Mouse (Mus musculus): ENCODE results near the gene Hydin.
"Not testable (repeated sequence)": the region's sequence is repeated elsewhere in the genome, so short reads cannot be mapped to it uniquely, and the experiment has no call there.

Hydin gene

DNA sequence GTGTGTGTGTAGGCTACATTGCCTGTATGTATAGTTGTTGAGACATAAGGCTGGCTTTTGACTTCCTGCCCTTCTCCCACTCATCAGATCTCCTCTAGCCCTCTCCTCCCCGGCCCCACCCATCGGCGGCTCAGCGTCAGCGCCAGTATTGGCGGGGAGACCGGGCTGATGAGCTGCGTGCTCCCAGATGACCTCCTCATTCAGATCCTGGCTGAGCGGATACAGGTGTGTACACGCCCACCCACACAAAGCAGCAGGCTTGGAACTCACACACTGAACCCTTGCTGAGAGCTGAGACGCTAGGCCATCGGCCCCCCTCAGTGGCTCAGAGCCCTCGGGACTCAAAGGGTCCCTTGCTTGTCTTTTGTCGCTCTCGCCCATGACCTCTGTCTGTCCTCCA is 256.2 kb downstream of the Hydin start:
- DNase-seq (ENCODE audit: low spot score), result no peak

DNA sequence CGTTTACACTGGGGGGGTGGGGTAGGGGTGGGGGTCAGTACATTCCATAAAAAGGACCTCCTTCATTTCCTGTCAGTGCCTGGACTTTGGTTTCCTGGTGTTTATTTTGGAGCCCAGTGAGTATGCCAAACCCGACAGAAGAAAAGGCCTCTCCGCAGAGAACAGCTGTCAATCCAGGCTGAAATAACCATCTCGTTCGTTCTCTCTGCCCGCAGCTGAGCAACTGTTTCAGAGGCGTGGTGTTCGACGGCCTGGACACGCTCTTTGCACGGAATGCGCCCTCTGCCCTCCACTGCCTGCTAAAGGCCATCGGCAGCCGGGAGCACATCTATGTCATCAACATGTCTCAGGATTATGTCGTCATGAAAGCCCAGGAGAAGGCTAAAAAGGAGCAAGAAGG is 258.5 kb downstream of the Hydin start:
- DNase-seq (ENCODE audit: low spot score), result no peak

DNA sequence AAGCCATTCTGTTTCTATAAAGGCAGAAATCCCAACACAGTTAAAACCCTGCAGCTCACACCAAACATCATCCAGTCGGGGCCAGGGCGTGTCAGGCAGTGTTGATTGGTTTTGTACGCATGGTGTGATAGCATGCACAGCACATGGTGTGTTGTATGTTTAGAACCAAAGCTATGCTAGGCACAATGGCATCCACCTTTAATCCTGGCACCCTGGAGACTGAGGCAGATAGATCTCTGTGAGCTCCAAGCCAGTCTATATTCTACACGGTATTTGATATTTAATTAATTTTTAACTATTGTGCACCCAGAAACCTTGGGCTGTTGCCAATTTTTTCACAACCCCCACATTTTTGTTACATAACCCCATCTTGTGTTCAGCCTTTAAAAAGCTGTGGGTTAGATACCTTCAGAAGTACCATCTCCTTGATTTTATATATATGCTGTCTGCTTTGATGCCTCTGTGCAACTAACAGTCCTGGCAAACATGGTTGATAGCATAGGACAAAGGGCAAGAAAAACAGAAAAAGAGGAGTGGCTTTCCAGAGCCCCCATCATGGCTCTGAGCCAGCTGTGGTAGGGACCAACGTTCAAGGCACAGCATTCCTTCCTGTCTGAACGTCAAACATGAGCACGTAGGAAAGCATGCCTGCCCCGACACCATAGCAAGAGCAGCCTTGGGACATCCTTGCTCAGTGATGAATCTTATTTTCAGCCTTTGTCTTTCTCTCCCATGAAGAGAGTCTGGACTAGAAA is 263.4 kb downstream of the Hydin start:
- DNase-seq (ENCODE audit: low spot score), result no peak

DNA sequence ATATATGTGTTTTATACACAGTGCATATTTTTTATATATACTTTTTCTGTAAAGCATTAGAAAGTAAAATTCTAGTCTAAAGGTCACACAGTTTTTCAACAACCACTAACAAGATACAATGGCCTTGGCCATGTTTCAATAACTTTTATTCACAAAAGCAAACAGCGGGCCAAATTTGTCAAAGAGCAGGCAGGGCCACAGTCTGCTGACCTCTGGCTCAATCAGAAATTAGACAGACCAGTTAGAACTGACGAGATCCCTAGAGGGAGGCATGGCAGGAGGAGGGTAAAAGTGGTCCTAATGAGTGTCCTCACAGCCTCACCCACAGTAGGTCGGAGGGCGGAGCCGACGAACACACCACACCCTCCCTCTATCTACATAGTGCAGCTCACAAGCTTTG is 267.0 kb downstream of the Hydin start:
- DNase-seq (ENCODE audit: low spot score), result no peak

DNA sequence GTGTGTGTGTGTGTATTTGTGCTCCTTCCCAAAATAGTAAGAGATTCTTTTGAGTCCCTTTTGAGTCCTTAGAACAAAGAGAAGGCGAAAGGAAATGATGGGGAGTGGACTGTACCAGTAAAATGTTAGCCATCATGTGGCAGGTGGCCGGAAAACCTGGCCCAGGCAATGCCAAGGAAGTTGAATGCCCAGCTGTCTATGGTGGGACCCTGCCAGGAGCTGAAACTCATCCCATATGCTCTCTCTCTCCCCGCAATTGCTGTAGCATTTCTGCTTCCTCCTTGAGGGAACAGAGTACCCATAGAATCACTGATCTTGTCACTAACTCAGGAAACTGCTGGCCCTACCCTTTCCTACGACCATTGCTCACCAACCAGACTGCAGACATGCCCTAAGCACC is 271.1 kb downstream of the Hydin start:
- DNase-seq (ENCODE audit: low spot score), result no peak

DNA sequence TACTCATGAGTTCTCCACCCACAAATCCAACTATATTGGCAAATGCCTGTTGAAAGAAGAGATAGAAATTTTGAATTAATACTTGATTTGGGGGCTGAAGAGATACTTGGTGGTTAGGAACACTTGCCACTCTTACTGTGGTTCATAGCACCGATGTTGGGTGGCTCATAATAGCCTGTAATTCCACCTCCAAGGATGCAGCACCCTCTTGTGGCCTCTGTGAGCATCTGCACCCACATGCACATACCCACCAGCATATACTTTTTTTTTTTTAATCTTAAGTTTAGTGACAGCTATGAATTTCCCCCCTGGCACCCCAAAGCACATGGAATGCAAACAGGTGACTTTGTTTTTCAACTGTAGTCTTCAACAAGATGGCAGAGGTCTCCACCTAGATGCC is 283.6 kb downstream of the Hydin start:
- no peak for DNase-seq (ENCODE audit: low spot score)

DNA sequence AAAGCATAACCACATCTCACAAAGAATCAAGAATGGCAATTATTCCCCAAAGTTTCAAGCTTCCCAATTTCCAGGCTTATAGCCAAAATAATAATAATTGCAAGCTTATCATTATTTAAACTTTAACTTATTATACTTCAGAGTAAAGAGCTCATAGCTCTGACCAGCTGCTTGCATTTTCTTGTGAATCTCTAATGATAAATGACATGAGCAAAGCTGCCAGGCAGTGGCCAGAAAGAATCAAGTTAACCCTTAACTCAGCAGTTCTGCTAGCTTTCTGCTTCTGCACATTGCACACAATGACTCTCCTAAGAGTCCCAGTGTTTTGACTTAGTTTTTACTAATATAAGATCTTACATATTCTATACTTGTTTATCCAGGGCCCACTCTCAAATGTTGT is 285.3 kb downstream of the Hydin start:
- DNase-seq (ENCODE audit: low spot score), result not testable (repeated sequence)

DNA sequence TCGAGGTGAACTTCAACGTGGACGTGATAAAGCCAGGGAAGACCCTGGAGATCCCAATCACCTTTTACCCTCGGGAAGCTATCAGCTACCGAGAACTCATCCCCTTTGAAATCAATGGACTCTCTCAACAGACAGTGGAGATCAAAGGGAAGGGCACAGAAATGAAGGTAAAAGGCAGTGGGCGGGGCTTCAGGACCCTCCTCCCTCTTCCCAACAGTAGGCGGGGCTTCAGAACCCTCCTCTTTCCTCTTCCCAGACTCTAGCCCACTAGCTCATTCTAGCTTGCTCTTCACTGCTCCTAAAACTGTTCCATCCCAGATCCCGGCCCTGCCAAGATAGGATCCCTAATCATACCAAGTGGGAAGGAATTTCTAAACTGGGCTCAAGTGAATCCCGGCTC is 325.9 kb downstream of the Hydin start:
- no peak for DNase-seq (ENCODE audit: low spot score)

DNA sequence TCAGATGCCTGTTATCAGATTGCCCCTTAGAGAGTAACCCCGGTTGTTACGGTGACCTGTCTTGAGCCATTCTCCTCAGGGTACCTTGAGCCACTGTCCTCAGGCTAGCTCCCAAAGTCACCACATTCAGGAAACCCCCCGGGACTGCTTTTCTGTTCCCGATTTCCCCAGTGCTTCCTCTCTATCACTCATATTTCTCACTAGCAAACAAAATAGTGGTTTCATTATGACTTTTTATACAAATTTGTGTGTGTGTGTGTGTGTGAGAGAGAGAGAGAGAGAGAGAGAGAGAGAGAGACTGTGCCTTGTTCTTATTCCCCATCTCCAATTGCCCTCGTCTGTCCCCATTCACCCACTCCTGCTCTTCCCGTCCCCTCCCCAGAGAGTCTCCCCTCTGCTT is 327.4 kb downstream of the Hydin start:
- no peak for DNase-seq (ENCODE audit: low spot score)

DNA sequence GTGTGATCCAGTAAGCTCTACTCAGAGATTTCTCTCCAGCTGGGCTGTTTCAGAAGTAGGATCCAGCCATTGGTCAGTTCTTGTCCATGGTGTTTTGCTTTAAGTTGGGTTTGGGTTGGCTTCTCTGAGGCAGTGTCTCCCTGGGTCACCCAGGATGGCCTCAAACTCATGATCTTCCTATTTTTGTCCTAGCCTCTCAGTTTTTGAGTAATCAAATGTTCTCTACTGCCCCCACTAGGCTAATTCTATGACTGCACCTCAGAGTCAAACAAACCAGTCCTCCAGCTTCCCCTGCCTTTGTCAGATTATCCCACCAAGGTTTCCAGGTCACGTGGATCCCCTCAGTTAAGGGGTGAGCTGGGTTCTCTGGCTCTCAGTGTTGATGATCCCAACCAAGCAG is 337.8 kb downstream of the Hydin start:
- no peak for DNase-seq (ENCODE audit: low spot score)

DNA sequence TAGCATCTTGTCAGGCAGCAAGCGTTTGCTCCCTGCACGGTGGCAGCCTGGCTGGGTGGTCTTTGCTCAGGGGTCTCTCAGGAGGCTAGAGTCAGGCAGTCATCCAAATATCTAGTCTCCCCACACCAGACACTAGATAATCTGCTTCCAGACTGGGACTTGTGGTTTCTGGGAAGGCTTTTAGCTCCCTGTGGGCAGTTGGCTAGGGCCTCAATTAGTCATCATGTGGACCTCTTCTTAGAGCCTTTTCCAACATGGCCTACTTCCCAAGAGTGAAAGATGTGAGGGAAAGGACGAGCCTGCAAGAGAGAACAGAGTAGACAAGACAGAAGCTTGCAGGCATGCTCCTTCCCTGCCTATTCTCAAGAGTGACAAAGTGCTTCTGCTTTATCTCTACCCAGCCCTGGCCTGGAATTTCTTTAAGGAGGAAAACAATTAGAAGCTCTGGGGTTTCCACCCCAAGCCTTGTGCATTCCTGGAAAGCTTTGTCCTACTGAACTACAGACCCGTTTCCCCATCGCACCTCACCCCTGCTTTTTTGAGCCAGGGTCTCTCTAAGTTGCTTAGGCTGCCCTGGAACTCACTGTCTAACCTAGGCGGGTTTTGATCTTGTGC is 338.7 kb downstream of the Hydin start:
- DNase-seq (ENCODE audit: low spot score), result no peak

DNA sequence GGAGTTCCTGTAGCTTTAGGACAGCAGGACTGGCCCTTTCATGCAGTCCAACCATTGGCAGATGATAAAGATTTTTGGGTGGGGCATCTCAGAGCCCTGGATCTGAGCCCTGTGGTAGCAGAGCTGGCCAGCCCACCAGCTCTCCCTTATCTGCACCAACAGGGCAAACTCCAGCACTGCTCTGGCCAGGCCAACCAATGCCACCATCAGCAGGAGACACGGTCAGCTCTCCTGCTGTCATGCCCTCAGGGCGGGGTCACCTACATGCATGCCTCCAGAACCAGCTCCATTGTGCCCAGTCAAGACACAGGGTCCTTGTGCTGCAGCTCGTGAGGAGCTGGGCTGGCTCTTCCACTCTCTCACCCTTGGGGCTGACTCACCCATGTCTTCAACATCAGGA is 349.0 kb downstream of the Hydin start:
- DNase-seq (ENCODE audit: low spot score), result no peak

DNA sequence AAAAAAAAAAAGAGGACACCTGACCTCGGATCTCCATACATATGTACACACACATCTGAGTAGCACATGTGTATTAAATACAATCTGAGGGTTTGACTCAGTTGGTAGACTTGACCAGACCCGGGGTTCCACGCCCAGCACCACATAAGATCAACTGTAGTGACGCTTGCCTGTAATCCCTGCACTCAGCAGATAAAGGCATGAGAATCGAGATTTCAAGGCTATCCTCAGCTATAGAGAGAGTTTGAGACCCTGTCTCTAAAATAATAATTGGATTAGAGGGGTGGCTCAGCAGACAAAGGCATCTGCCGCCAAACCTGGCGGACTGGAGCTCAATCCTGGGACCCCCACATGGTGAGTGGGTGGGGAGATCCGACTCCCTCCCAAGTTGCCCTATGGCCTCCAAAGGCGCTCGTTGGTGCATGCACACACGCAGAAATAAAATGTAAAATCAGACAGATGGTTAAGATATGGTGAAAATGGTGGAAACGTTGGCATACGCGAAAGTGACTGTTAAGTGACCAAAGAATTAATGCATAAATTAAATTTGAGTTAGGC is 351.1 kb downstream of the Hydin start:
- no peak for DNase-seq (ENCODE audit: low spot score)

DNA sequence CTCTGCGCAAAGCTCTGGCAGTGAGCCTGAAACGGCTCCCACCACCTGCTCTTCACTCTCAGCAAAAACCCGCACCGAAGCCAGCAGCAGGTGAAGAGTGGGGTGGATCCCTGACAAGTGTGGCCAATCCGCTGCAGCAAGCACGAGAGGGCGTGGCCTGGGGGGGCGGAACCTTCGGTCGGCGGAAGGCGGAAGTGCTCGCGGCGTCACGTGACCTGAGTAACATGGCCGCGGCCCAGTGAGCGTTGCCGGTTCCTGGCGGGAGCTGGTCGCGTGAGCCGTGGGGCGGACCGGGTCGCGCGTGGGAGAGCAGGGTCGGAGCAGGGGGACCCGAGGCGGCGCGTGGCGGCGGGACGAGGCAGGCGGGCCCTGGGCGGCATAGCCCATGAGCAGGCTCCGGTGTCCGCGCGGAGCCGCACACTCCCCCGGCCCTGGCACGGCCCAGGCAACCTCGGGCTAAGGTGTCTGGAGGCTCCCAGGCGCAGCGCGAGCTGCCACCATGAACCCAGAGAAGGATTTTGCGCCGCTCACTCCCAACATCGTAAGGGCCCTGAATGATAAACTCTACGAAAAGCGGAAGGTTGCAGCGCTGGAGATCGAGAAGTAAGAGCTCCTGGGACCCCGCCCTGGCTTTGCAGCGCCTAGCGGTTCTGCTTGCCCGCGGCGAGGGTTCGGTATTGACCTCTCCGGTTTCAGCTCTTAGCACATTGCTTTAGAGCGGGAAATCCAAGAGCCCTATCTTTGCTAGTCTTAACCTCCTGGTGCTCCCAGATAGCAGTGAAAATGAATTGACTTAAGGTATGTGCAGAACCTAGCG is 351.8 kb downstream of the Hydin start, which contains the start of gene Vac14:
TSS of gene Vac14 (plus strand) at position 195 of the 817 bp plus-strand sequence.
- peak; percentile 90 for DNase-seq (ENCODE audit: low spot score)

DNA sequence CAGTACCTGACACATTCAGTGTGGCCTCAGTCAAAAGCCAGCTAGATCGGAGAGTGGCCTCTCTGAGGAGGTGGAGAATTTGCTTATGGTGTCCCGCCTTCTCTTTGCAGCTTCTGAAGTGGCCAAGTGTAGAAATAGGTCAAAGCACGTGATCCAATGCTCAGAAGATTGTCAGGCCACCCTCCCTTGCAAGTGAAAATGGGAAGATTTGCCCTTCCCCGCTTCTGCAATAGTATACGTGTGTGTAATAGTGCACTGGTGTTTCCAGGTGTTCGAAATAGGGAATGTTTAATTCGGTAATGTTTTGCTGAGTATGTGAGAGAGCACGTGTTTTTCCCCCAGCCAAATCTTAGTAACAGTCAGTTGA is 352.4 kb downstream of the Hydin start:
- no peak for DNase-seq (ENCODE audit: low spot score)

DNA sequence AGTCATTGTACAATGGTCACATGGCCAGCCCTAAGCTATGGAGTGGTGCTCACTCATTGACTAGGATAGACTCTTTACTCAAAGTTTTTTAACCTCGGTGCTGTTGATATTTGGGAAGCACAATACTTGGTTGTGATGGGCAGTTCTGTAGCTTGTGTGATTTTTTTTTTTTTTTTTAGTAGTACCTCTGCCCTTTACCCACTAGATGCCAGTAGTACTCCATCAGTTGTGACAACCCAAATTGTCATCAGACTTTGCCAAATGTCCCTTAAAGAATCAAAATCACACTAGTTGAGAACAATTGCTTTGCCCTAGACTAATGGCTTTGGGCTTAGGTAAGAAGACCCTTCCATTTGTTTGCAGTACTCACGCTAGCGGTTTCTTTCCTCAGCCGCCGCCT is 353.1 kb downstream of the Hydin start:
- DNase-seq (ENCODE audit: low spot score), result no peak

DNA sequence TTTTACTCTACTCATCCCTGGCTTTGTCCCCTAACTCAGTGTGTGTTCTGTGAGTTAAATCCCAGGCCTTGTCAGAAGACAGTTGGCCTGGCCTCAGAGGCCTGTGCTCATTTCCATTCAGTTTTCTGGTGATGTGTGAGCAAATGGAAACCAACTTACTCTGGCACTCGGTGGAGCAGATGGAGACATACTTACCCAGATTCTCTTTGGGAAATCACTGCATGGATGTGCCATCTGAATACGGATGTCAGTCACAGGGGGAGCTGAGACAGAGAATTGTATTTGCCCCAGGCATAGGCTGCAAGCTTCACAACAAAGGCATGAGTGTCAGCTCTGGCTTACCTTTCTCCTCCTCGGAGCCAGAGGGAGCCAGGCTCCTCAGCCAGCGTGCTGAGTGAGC is 359.7 kb downstream of the Hydin start:
- DNase-seq (ENCODE audit: low spot score), result no peak

DNA sequence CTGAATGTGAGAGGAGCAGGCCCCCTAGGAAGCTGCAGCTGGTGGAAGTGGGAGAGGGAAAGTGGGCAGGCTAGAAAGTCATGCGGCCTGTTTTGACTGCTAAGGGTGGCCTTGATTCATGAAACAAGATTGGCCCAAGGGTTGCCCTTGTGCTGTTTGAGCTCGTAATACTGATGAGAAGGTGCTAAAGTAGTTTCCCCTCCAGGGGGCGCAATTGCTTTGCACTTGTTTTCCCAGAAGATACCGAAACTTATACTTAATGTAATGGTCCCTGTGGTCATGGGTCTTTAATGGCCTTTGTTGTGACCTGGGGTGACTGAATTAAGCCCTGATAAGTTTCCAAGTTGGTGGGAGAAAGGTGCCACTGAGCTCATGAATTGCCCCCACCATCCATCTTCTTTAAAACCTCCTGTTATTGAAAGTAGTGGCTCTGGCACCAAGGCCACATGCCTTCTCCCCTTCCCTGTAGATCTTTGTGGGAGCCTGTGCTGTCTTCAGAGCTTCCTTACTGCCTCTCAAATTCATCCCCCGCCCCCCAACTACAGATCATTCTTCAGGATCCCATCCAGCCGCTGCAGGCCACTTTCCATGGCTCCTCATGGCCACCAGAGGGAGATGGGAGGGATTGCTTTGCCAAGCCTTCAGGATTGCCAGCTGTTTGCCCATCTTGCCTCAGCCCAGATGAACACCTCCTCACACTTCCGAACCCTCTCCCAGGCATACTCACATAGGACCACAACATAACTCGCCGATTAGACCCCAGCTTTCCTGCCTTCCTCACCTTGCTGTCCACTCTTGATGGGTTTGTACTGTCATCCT is 362.7 kb downstream of the Hydin start:
- DNase-seq (ENCODE audit: low spot score), result peak; percentile 31

DNA sequence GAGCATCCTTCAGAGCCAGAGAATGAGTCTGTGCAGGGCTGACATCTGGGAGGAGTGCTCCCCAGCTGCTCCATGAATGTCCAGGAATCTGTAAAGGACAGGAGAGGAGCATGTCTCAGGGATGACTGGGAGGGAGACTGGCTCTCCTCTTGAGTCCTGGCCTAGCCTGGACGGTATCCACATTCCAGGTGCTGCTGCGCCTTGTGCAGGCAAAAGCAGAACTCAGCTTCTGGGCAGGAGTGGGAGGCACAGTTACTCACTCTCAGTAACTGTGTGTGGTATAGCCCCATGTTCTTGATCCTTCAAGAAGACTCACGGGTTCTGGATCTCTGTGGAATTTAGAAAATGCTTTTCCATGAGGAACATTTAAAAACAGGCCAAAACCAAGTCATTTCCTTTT is 363.3 kb downstream of the Hydin start:
- no peak for DNase-seq (ENCODE audit: low spot score)

DNA sequence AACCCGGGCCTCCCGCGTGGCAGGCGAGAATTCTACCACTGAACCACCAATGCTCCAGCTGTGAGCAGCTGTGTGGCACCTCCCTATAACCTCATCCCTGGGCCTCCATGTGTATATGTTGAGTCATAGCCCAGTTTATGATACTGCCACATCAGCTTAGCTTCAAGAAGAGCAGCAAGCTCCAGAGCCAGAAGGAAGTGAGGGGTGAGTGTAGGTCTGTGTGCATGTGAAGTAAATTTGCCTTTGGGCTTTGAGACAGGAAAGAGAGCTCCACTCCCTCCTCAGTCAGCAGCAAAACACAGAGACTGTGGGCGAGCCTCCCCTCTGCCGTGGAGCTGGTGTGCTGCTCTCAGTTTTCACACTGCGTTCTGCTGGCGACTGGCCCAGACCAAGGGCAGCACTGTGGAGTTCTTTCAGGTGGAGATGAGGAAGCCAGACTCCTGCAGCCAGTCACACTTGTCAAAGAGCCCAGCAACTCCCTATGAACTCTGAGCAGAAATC is 363.8 kb downstream of the Hydin start:
- peak; percentile 52 for DNase-seq (ENCODE audit: low spot score)

DNA sequence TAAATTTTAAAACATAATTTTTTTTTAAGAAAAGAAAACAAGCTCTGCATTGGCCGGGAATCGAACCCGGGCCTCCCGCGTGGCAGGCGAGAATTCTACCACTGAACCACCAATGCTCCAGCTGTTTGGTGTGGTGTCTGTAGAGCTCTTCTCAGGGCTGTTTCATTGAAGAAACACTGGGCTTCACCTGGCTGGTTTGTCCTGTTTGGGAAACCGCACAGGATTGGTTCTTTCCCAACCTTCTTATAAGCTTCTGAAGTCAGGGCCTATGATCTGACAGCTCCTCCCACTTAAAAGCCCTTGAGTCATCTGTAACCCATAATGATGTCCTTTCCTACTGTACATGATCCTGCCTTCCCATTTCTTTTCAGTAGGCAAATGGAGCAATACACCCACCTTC is 364.4 kb downstream of the Hydin start:
- no peak for DNase-seq (ENCODE audit: low spot score)

DNA sequence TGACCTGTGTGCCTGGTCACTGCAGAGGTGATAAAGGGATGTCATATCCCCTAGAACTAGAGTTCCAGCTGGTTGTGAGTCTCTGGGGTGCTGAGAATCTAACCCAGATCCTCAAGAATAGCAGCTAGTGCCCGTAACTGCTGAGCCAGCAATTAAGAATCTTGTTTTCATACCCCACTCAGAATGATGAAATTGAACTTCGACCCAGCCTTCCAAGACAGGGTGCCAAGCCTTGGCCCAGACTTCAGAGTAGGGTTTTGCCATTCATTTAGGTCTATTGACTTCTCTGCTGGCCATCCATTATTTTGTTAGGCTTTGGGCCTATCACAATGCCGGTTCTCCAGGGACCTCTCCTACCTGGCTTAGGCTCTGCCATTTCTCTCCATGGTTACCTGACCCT is 367.0 kb downstream of the Hydin start:
- no peak for DNase-seq (ENCODE audit: low spot score)
